Mouse (Mus musculus): Measurements from ENCODE around the gene Ankrd24.

- TF ChIP-seq CTCF (IDR thresholded peaks at IDR 0.05; ENCODE audit: borderline replicate concordance, insufficient read depth, low read depth, low read length) (no peak), POLR2A (IDR thresholded peaks at IDR 0.05; ENCODE audit: borderline replicate concordance, insufficient read depth, low read length) (no peak)
Measured at GRCm38 (mm10) chr10:81612779-81613178, 15.6 kb upstream of the Ankrd24 start.

Data from cerebellum, adult 2 months (tissue).